Mouse (Mus musculus) brain, embryonic 14.5 days (tissue): Measurements from ENCODE around the gene Agpat3.

Experiments
- CTCF ChIP-seq: fragments of 200-500 bp; IDR thresholded peaks from 2 replicates; pipeline ENCODE4 v1.5.1; 2012; ENCODE audit warnings: inconsistent platforms, mild to moderate bottlenecking, moderate library complexity, borderline replicate concordance; ENCODE audit not compliant: insufficient read depth, insufficient read length; ENCODE audit errors: extremely low read depth
- POLR2A ChIP-seq: fragments of 200-500 bp; IDR thresholded peaks from 2 replicates; pipeline ENCODE4 v1.6.1; 2012; ENCODE audit warnings: mild to moderate bottlenecking, inconsistent platforms, borderline replicate concordance; ENCODE audit not compliant: poor library complexity, insufficient read depth, insufficient read length, severe bottlenecking; ENCODE audit errors: extremely low read depth

DNA sequence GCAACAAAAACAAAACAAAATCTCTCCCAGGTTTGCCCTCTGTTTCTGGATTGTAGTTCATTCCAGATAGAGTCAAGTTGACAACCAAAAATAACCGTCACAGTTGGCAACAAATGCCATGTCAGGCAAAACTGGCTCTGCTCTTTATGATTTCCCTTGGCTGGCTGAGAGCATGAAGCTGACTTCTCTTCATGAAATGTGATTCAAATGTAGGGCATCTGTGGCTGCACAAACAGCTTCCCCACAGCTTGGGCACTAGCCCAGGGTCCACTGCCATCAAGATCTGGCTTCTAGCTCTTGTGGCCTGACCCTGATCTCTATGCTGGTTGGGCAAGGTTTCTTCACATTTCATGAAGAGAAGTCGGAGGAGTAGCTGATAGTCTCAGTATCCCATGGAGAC is 9.7 kb upstream of the Agpat3 start:
- TF ChIP-seq POLR2A (no peak), CTCF (no peak)
